Mouse (Mus musculus): Measurements from ENCODE around the gene Cxxc4. TPM values are rescaled to one million over a fixed set of nuclear protein-coding genes. Genes with fewer than 3 reads are reported as not detected.
"Not testable (repeated sequence)": the region's sequence is repeated elsewhere in the genome, so short reads cannot be mapped to it uniquely, and the experiment has no call there.

Gene Cxxc4
- total RNA-seq, 1 experiment: 0.54 TPM

GRCm38 (mm10) chr3:134206624-134207023, 29.7 kb upstream of the Cxxc4 start:
- no peak overlapping the region for H3K4me3 ChIP-seq (ENCODE audit: insufficient read depth in 1 of 2, low read depth in 1 of 2, low read length in 2 of 2, poor library complexity in 1 of 2, severe bottlenecking in 1 of 2)
- H3K9me3 ChIP-seq (ENCODE audit: control insufficient read depth, insufficient read depth, low read depth, low read length): no peaks in the 10 kb centered on the region
- H3K36me3 ChIP-seq (ENCODE audit: control insufficient read depth, insufficient read depth, low read length, poor library complexity, severe bottlenecking): no peaks in the 10 kb centered on the region
- no peak for DNase-seq (ENCODE audit: low read depth, low spot score)
- no peaks in the 10 kb centered on the region for H3K4me1 ChIP-seq (ENCODE audit: control insufficient read depth in 2 of 2, insufficient read depth in 2 of 2, low read length in 2 of 2, poor library complexity in 1 of 2)
- H3K9ac ChIP-seq (ENCODE audit: insufficient read depth, low read depth, low read length, poor library complexity, severe bottlenecking): no peak overlapping the region
- in situ Hi-C loops (cut with MboI; ENCODE audit: low sequenced_read_pairs in 2 of 2, unreplicated experiment in 2 of 2): no loop called here
- TF ChIP-seq MAFK (IDR thresholded peaks at IDR 0.05; ENCODE audit: insufficient read depth, low read depth, low read length) (no peak), HCFC1 (IDR thresholded peaks at IDR 0.05; ENCODE audit: borderline replicate concordance, insufficient read depth, low read length) (no peak), CHD2 (IDR thresholded peaks at IDR 0.05; ENCODE audit: low read depth, low read length) (no peak), ZC3H11A (IDR thresholded peaks at IDR 0.05; ENCODE audit: borderline replicate concordance, low read depth, low read length) (no peak), ZNF384 (IDR thresholded peaks at IDR 0.05; ENCODE audit: low read depth, low read length) (no peak)
- H3K27ac ChIP-seq (ENCODE audit: insufficient read depth, low read depth, low read length, poor library complexity, severe bottlenecking): no peak overlapping the region

GRCm38 (mm10) chr3:134210950-134211349, 25.3 kb upstream of the Cxxc4 start:
- DNase-seq (ENCODE audit: low read depth, low spot score): no peak
- H3K27ac ChIP-seq (ENCODE audit: insufficient read depth, low read depth, low read length, poor library complexity, severe bottlenecking): no peak overlapping the region
- H3K9me3 ChIP-seq (ENCODE audit: control insufficient read depth, insufficient read depth, low read depth, low read length): no peaks in the 10 kb centered on the region
- H3K4me1 ChIP-seq (ENCODE audit: control insufficient read depth in 2 of 2, insufficient read depth in 2 of 2, low read length in 2 of 2, poor library complexity in 1 of 2): no peaks in the 10 kb centered on the region
- in situ Hi-C loops (cut with MboI; ENCODE audit: low sequenced_read_pairs in 2 of 2, unreplicated experiment in 2 of 2): no loop called here
- H3K4me3 ChIP-seq (ENCODE audit: insufficient read depth in 1 of 2, low read depth in 1 of 2, low read length in 2 of 2, poor library complexity in 1 of 2, severe bottlenecking in 1 of 2): no peak overlapping the region
- no peak overlapping the region for H3K9ac ChIP-seq (ENCODE audit: insufficient read depth, low read depth, low read length, poor library complexity, severe bottlenecking)
- TF ChIP-seq ZC3H11A (IDR thresholded peaks at IDR 0.05; ENCODE audit: borderline replicate concordance, low read depth, low read length): no peak
- TF ChIP-seq MAFK (IDR thresholded peaks at IDR 0.05; ENCODE audit: insufficient read depth, low read depth, low read length): no peak
- no peaks in the 10 kb centered on the region for H3K36me3 ChIP-seq (ENCODE audit: control insufficient read depth, insufficient read depth, low read length, poor library complexity, severe bottlenecking)

GRCm38 (mm10) chr3:134219881-134220280, 16.4 kb upstream of the Cxxc4 start:
- H3K36me3 ChIP-seq (ENCODE audit: control insufficient read depth, insufficient read depth, low read length, poor library complexity, severe bottlenecking); H3K4me3 ChIP-seq (ENCODE audit: insufficient read depth in 1 of 2, low read depth in 1 of 2, low read length in 2 of 2, poor library complexity in 1 of 2, severe bottlenecking in 1 of 2); H3K27ac ChIP-seq (ENCODE audit: insufficient read depth, low read depth, low read length, poor library complexity, severe bottlenecking); DNase-seq (ENCODE audit: low read depth, low spot score); H3K9me3 ChIP-seq (ENCODE audit: control insufficient read depth, insufficient read depth, low read depth, low read length); H3K4me1 ChIP-seq (ENCODE audit: control insufficient read depth in 2 of 2, insufficient read depth in 2 of 2, low read length in 2 of 2, poor library complexity in 1 of 2); H3K9ac ChIP-seq (ENCODE audit: insufficient read depth, low read depth, low read length, poor library complexity, severe bottlenecking); in situ Hi-C loops (cut with MboI; ENCODE audit: low sequenced_read_pairs in 2 of 2, unreplicated experiment in 2 of 2): not testable (repeated sequence)

GRCm38 (mm10) chr3:134221002-134221401, 15.3 kb upstream of the Cxxc4 start:
- in situ Hi-C loops (cut with MboI; ENCODE audit: low sequenced_read_pairs in 2 of 2, unreplicated experiment in 2 of 2): no loop called here
- no peak for TF ChIP-seq CHD2 (IDR thresholded peaks at IDR 0.05; ENCODE audit: low read depth, low read length)
- no peak for TF ChIP-seq HCFC1 (IDR thresholded peaks at IDR 0.05; ENCODE audit: borderline replicate concordance, insufficient read depth, low read length)
- no peak for TF ChIP-seq MAFK (IDR thresholded peaks at IDR 0.05; ENCODE audit: insufficient read depth, low read depth, low read length)
- TF ChIP-seq ZNF384 (IDR thresholded peaks at IDR 0.05; ENCODE audit: low read depth, low read length): no peak
- no peak for TF ChIP-seq ZC3H11A (IDR thresholded peaks at IDR 0.05; ENCODE audit: borderline replicate concordance, low read depth, low read length)
- Histone ChIP-seq H3K9me3 (ENCODE audit: control insufficient read depth, insufficient read depth, low read depth, low read length) (no peaks in the 10 kb centered on the region), H3K4me3 (ENCODE audit: insufficient read depth in 1 of 2, low read depth in 1 of 2, low read length in 2 of 2, poor library complexity in 1 of 2, severe bottlenecking in 1 of 2) (no peak overlapping the region), H3K9ac (ENCODE audit: insufficient read depth, low read depth, low read length, poor library complexity, severe bottlenecking) (no peak overlapping the region), H3K4me1 (ENCODE audit: control insufficient read depth in 2 of 2, insufficient read depth in 2 of 2, low read length in 2 of 2, poor library complexity in 1 of 2) (no peaks in the 10 kb centered on the region), H3K36me3 (ENCODE audit: control insufficient read depth, insufficient read depth, low read length, poor library complexity, severe bottlenecking) (no peaks in the 10 kb centered on the region), H3K27ac (ENCODE audit: insufficient read depth, low read depth, low read length, poor library complexity, severe bottlenecking) (no peak overlapping the region)
- no peak for DNase-seq (ENCODE audit: low read depth, low spot score)

GRCm38 (mm10) chr3:134222593-134222992, 13.7 kb upstream of the Cxxc4 start:
- TF ChIP-seq CHD2 (IDR thresholded peaks at IDR 0.05; ENCODE audit: low read depth, low read length) (no peak), HCFC1 (IDR thresholded peaks at IDR 0.05; ENCODE audit: borderline replicate concordance, insufficient read depth, low read length) (no peak), ZC3H11A (IDR thresholded peaks at IDR 0.05; ENCODE audit: borderline replicate concordance, low read depth, low read length) (no peak), ZNF384 (IDR thresholded peaks at IDR 0.05; ENCODE audit: low read depth, low read length) (no peak), MAFK (IDR thresholded peaks at IDR 0.05; ENCODE audit: insufficient read depth, low read depth, low read length) (no peak)
- Histone ChIP-seq H3K4me1 (ENCODE audit: control insufficient read depth in 2 of 2, insufficient read depth in 2 of 2, low read length in 2 of 2, poor library complexity in 1 of 2) (no peaks in the 10 kb centered on the region), H3K9ac (ENCODE audit: insufficient read depth, low read depth, low read length, poor library complexity, severe bottlenecking) (no peak overlapping the region), H3K4me3 (ENCODE audit: insufficient read depth in 1 of 2, low read depth in 1 of 2, low read length in 2 of 2, poor library complexity in 1 of 2, severe bottlenecking in 1 of 2) (no peak overlapping the region), H3K27ac (ENCODE audit: insufficient read depth, low read depth, low read length, poor library complexity, severe bottlenecking) (no peak overlapping the region), H3K9me3 (ENCODE audit: control insufficient read depth, insufficient read depth, low read depth, low read length) (no peaks in the 10 kb centered on the region), H3K36me3 (ENCODE audit: control insufficient read depth, insufficient read depth, low read length, poor library complexity, severe bottlenecking) (no peaks in the 10 kb centered on the region)
- in situ Hi-C loops (cut with MboI; ENCODE audit: low sequenced_read_pairs in 2 of 2, unreplicated experiment in 2 of 2): no loop called here
- DNase-seq (ENCODE audit: low read depth, low spot score): no peak
